Mouse (Mus musculus) E14TG2a.4 (cell line): ENCODE data around the gene H2-D1.

ENCODE experiments used
- CTCF ChIP-seq: conservative IDR thresholded peaks from 2 replicates; pipeline ENCODE4 v1.5.1; 2014; ENCODE audit warnings: low read length
- POU5F1 ChIP-seq: IDR thresholded peaks from 2 replicates; pipeline ENCODE4 v1.6.1; 2014; ENCODE audit warnings: low read length, borderline replicate concordance

- TF ChIP-seq CTCF (no peak), POU5F1 (no peak)
Observed at GRCm38 (mm10) chr17:35255704-35256103, 6.8 kb upstream of the H2-D1 start.
